In genomic region chr5:5343741-5344140, GRCm38 (mm10) we compare ENCODE assay signal across 11 mouse cellular contexts.
DNase-seq lines count a peak whose midpoint lies in the region; ATAC-seq and TF ChIP-seq lines count a peak whose summit lies in the region.
"Had no signal": no experiment of that assay in that cellular context is flagged by ENCODE, and none has a peak within 500 bp of the region (broad histone marks: within the 10 kb centered on the region; RNA-seq: fewer than 3 reads in every experiment).

No protein-coding gene starts in this region.

- peak overlapping the region; percentile 45; the same call in 1 of the 2 replicates for H3K9ac ChIP-seq in heart, embryonic 13.5 days
- no peak overlapping the region for H3K9ac ChIP-seq in hindbrain, embryonic 15.5 days
- no peak overlapping the region for H3K9ac ChIP-seq in stomach, postnatal 0 days (ENCODE audit: low read length)
- H3K9ac ChIP-seq: liver, embryonic 14.5 days; neural tube, embryonic 12.5 days had no signal

- H3K36me3 ChIP-seq in heart, embryonic 13.5 days = 0 out of 2 replicates have a peak, but pooled peaks cover 4% of the 10 kb centered on the region
- no peaks in the 10 kb centered on the region for H3K36me3 ChIP-seq in spleen, adult 2 months (ENCODE audit: control insufficient read depth, insufficient read depth, low read length)
- H3K36me3 ChIP-seq in hindbrain, embryonic 15.5 days = no peaks in the 10 kb centered on the region
- no peaks in the 10 kb centered on the region for H3K36me3 ChIP-seq in stomach, postnatal 0 days (ENCODE audit: control insufficient read depth, insufficient read depth, low read length)
- H3K36me3 ChIP-seq: neural tube, embryonic 12.5 days had no signal

- ATAC-seq in heart, embryonic 13.5 days (ENCODE audit: extremely low read depth, insufficient number of reproducible peaks, low FRiP score, low TSS enrichment) = no peak
- no peak for ATAC-seq in hindbrain, embryonic 15.5 days (ENCODE audit: low FRiP score, low read depth)
- ATAC-seq in stomach, postnatal 0 days (ENCODE audit: low FRiP score, low TSS enrichment) = peak; percentile 35; the same call in 1 of the 2 replicates

- no peak for TF ChIP-seq EP300 in stomach, postnatal 0 days (optimal IDR thresholded peaks at IDR 0.05)

- peaks cover 45% of the 10 kb centered on the region for H3K4me1 ChIP-seq in heart, embryonic 13.5 days
- no peaks in the 10 kb centered on the region for H3K4me1 ChIP-seq in spleen, adult 2 months (ENCODE audit: control insufficient read depth, insufficient read depth, insufficient read length)
- peaks cover 28% of the 10 kb centered on the region for H3K4me1 ChIP-seq in hindbrain, embryonic 15.5 days (replicated peaks)
- H3K4me1 ChIP-seq in stomach, postnatal 0 days (replicated peaks; ENCODE audit: control insufficient read depth, insufficient read depth) = 0 out of 2 replicates have a peak, but pooled peaks cover 3% of the 10 kb centered on the region

- TF ChIP-seq CTCF in spleen, adult 2 months (IDR thresholded peaks at IDR 0.05; ENCODE audit: extremely low read depth, insufficient read depth, insufficient read length, insufficient replicate concordance) = no peak
- no peak for TF ChIP-seq CTCF in stomach, postnatal 0 days (IDR thresholded peaks at IDR 0.05; ENCODE audit: low read depth)

- no peak overlapping the region for H3K4me3 ChIP-seq in heart, embryonic 13.5 days
- H3K4me3 ChIP-seq in spleen, adult 2 months (ENCODE audit: extremely low read depth, insufficient read depth, insufficient read length) = no peak overlapping the region
- no peak overlapping the region for H3K4me3 ChIP-seq in hindbrain, embryonic 15.5 days
- no peak overlapping the region for H3K4me3 ChIP-seq in stomach, postnatal 0 days (ENCODE audit: low read depth, low read length)
- H3K4me3 ChIP-seq: neural tube, embryonic 12.5 days had no signal

- H3K4me2 ChIP-seq in heart, embryonic 13.5 days = no peak overlapping the region
- H3K4me2 ChIP-seq in hindbrain, embryonic 15.5 days = no peak overlapping the region
- no peak overlapping the region for H3K4me2 ChIP-seq in stomach, postnatal 0 days (replicated peaks; ENCODE audit: low read depth)
- H3K4me2 ChIP-seq: neural tube, embryonic 12.5 days had no signal

- no peaks in the 10 kb centered on the region for H3K27me3 ChIP-seq in heart, embryonic 13.5 days (replicated peaks)
- no peaks in the 10 kb centered on the region for H3K27me3 ChIP-seq in spleen, adult 2 months (ENCODE audit: control insufficient read depth, insufficient read depth, low read length)
- no peaks in the 10 kb centered on the region for H3K27me3 ChIP-seq in hindbrain, embryonic 15.5 days
- H3K27me3 ChIP-seq in stomach, postnatal 0 days (ENCODE audit: control insufficient read depth, insufficient read depth, low read length) = no peaks in the 10 kb centered on the region
- H3K27me3 ChIP-seq: neural tube, embryonic 12.5 days had no signal

- WGBS in heart, embryonic 13.5 days = 76% methylated on average over 2 of the region's 2 CpGs
- 74% methylated on average over 2 of the region's 2 CpGs for WGBS in spleen, adult 2 months
- WGBS in hindbrain, embryonic 15.5 days = 90% methylated on average over 2 of the region's 2 CpGs
- 79% methylated on average over 2 of the region's 2 CpGs for WGBS in stomach, postnatal 0 days

- no peak for TF ChIP-seq POLR2A in spleen, adult 2 months (IDR thresholded peaks at IDR 0.05; ENCODE audit: low read depth, low read length)

- peak overlapping the region; percentile 93 for H3K27ac ChIP-seq in heart, embryonic 13.5 days (replicated peaks)
- 0 out of 2 replicates have a peak overlapping the region, but pooled peaks have one; percentile 9 for H3K27ac ChIP-seq in spleen, adult 2 months (ENCODE audit: insufficient read depth, low read length)
- peak overlapping the region; percentile 74 for H3K27ac ChIP-seq in hindbrain, embryonic 15.5 days (replicated peaks)
- H3K27ac ChIP-seq in stomach, postnatal 0 days (replicated peaks) = 0 out of 2 replicates have a peak overlapping the region, but pooled peaks have one; percentile 37
- H3K27ac ChIP-seq: liver, embryonic 14.5 days had no signal

- DNase-seq in heart, adult 8-10 months (ENCODE audit: low spot score) = no peak
- no peak for DNase-seq in spleen, adult 2 months (ENCODE audit: low read depth in 1 of 2, low spot score in 2 of 2)
- DNase-seq in spleen, adult 12 weeks (ENCODE audit: low spot score) = no peak
- DNase-seq in stomach, postnatal 0 days (ENCODE audit: low spot score) = no peak
- DNase-seq in gastrocnemius, adult 18-20 months (ENCODE audit: low spot score) = no peak
- no peak for DNase-seq in cerebellum, adult 9-10 months
- DNase-seq: cerebellum, postnatal 36 days had no signal

- no peaks in the 10 kb centered on the region for H3K9me3 ChIP-seq in heart, embryonic 13.5 days
- H3K9me3 ChIP-seq in hindbrain, embryonic 15.5 days = no peaks in the 10 kb centered on the region
- no peaks in the 10 kb centered on the region for H3K9me3 ChIP-seq in stomach, postnatal 0 days (ENCODE audit: control insufficient read depth, low read length)
- H3K9me3 ChIP-seq: neural tube, embryonic 12.5 days had no signal

Comparison
In these comparisons a context has a peak if more than half of its experiments do, and no peak if none do; other contexts are left out.
1. H3K27ac ChIP-seq: peak in every context shown above with its lines; median percentile 93 in heart, embryonic 13.5 days; 74 in hindbrain, embryonic 15.5 days; 37 in stomach, postnatal 0 days; 9 in spleen, adult 2 months.